ENCODE assay signal across 14 mouse cellular contexts in genomic region chr19:58662098-58662497, GRCm38 (mm10). TPM values are rescaled to one million over a fixed set of nuclear protein-coding genes. Genes with fewer than 3 reads are reported as not detected.
DNase-seq lines count a peak whose midpoint lies in the region; ATAC-seq and TF ChIP-seq lines count a peak whose summit lies in the region.
"Had no signal": no experiment of that assay in that cellular context is flagged by ENCODE, and none has a peak within 500 bp of the region (broad histone marks: within the 10 kb centered on the region; RNA-seq: fewer than 3 reads in every experiment).

No protein-coding gene starts in this region.

- H3K4me2 ChIP-seq in CH12.LX (ENCODE audit: insufficient read depth, low read depth, poor library complexity, severe bottlenecking), result no peak overlapping the region
- H3K4me2 ChIP-seq: embryonic facial prominence, embryonic 13.5 days; forebrain, embryonic 15.5 days; limb, embryonic 12.5 days; lung, embryonic 15.5 days; midbrain, embryonic 12.5 days had no signal

- TF ChIP-seq CTCF in left cerebral cortex, adult 2 months (IDR thresholded peaks at IDR 0.05), result peak; percentile 58
- peak in 1 of 2 experiments; percentile 62; a peak in 2 of 4 replicates for TF ChIP-seq CTCF in CH12.LX (conservative IDR thresholded peaks at IDR 0.05 in 1 of 2, IDR thresholded peaks at IDR 0.05 in 1 of 2; ENCODE audit: low read depth in 2 of 2, low read length in 2 of 2)

- TF ChIP-seq POLR2A in CH12.LX (IDR thresholded peaks at IDR 0.05; ENCODE audit: low read depth, low read length), result no peak

- H3K4me3 ChIP-seq in left cerebral cortex, adult 2 months, result no peak overlapping the region
- H3K4me3 ChIP-seq in CH12.LX (replicated peaks in 1 of 3; ENCODE audit: low read depth in 2 of 3, low read length in 2 of 3, poor library complexity in 1 of 3), result no peak overlapping the region
- H3K4me3 ChIP-seq: embryonic facial prominence, embryonic 13.5 days; forebrain, embryonic 15.5 days; limb, embryonic 12.5 days; lung, embryonic 15.5 days; midbrain, embryonic 12.5 days had no signal

- no peak overlapping the region for H3K9ac ChIP-seq in CH12.LX (ENCODE audit: insufficient read depth, low read depth)
- H3K9ac ChIP-seq: embryonic facial prominence, embryonic 13.5 days; forebrain, embryonic 15.5 days; limb, embryonic 12.5 days; lung, embryonic 15.5 days; midbrain, embryonic 12.5 days had no signal

- no peaks in the 10 kb centered on the region for H3K36me3 ChIP-seq in CH12.LX (replicated peaks in 1 of 2; ENCODE audit: control insufficient read depth in 1 of 2, insufficient read depth in 1 of 2, low read length in 1 of 2)
- H3K36me3 ChIP-seq: embryonic facial prominence, embryonic 13.5 days; forebrain, embryonic 15.5 days; limb, embryonic 12.5 days; lung, embryonic 15.5 days; midbrain, embryonic 12.5 days had no signal

- no peaks in the 10 kb centered on the region for H3K9me3 ChIP-seq in CH12.LX (replicated peaks; ENCODE audit: low read length)
- H3K9me3 ChIP-seq: embryonic facial prominence, embryonic 13.5 days; forebrain, embryonic 15.5 days; limb, embryonic 12.5 days; lung, embryonic 15.5 days; midbrain, embryonic 12.5 days had no signal

- TF ChIP-seq EP300 in CH12.LX (IDR thresholded peaks at IDR 0.05; ENCODE audit: low read length), result no peak

- no peaks in the 10 kb centered on the region for H3K27me3 ChIP-seq in CH12.LX (replicated peaks)
- H3K27me3 ChIP-seq: embryonic facial prominence, embryonic 13.5 days; forebrain, embryonic 15.5 days; limb, embryonic 12.5 days; lung, embryonic 15.5 days; midbrain, embryonic 12.5 days had no signal

- no peak overlapping the region for H3K27ac ChIP-seq in left cerebral cortex, adult 2 months
- no peak overlapping the region for H3K27ac ChIP-seq in CH12.LX (ENCODE audit: insufficient read depth, low read depth)
- H3K27ac ChIP-seq: embryonic facial prominence, embryonic 13.5 days; forebrain, embryonic 15.5 days; limb, embryonic 12.5 days; lung, embryonic 15.5 days; midbrain, embryonic 12.5 days had no signal

- TF ChIP-seq RAD21 in CH12.LX (IDR thresholded peaks at IDR 0.05; ENCODE audit: low read depth, low read length), result peak; percentile 60

- dilution Hi-C loops in CH12.LX (cut with MboI; ENCODE audit: extremely low pct_ligation_motif_present, extremely low pct_unique_long_range_greater_than_20kb, low sequenced_read_pairs), result no loop called here

- no peak for ATAC-seq in CD4-positive, CD25-positive, alpha-beta regulatory T cell, adult 4 months
- ATAC-seq: forebrain, embryonic 15.5 days had no signal

- peaks cover 8 to 32% of the 10 kb centered on the region in 2 experiments for H3K4me1 ChIP-seq in CH12.LX (ENCODE audit: control insufficient read depth in 1 of 2, insufficient read depth in 2 of 2)
- H3K4me1 ChIP-seq: embryonic facial prominence, embryonic 13.5 days; forebrain, embryonic 15.5 days; limb, embryonic 12.5 days; lung, embryonic 15.5 days; midbrain, embryonic 12.5 days had no signal

- in situ Hi-C loops in CH12.LX (cut with MboI; ENCODE audit: low pct_ligation_motif_present, low pct_unique_long_range_greater_than_20kb, low sequenced_read_pairs), result no loop called here

- no peaks in the 10 kb centered on the region for H3K79me2 ChIP-seq in CH12.LX (replicated peaks; ENCODE audit: control insufficient read depth, extremely low read depth, insufficient read depth, poor library complexity, severe bottlenecking)

- DNase-seq in frontal cortex, postnatal 36 days (ENCODE audit: low spot score in 2 of 2), result peak; percentile 20 to 28
- DNase-seq in frontal cortex, postnatal 25 days (ENCODE audit: low spot score in 2 of 2), result no peak
- peak; percentile 11 to 32 for DNase-seq in left cerebral cortex, adult 2 months (ENCODE audit: extremely low spot score in 1 of 2, low spot score in 2 of 2)
- DNase-seq in left cerebral cortex, postnatal 36 days (ENCODE audit: low spot score in 2 of 2), result no peak
- DNase-seq in CH12.LX (ENCODE audit: extremely low read depth) (peak; percentile 45), ZHBTc4 (ENCODE audit: low read depth, low spot score) (peak; percentile 10)
- DNase-seq: heart, postnatal 4 days had no signal

- intact Hi-C loops in left cerebral cortex, adult 2 months (cut with DNase I), result no loop called here
- intact Hi-C loops in left cerebral cortex, postnatal 36 days (cut with DNase I), result no loop called here

TF ChIP-seq in CH12.LX, 34 proteins besides CTCF, POLR2A, EP300 and RAD21:
- TF ChIP-seq RCOR1 (conservative IDR thresholded peaks at IDR 0.05; ENCODE audit: low read depth, low read length) (no peak), SMC3 (IDR thresholded peaks at IDR 0.05; ENCODE audit: low read depth, low read length) (peak; percentile 42)

RNA-seq across cellular contexts. Expression of gene Pnlip, which starts 9.8 kb away (rescaled TPM):
- total RNA-seq in left cerebral cortex, adult 2 months (2021), result 1 to 10 TPM; 3.0 to 3.2 TPM
- 1 to 10 TPM; 3.5 TPM for total RNA-seq in left cerebral cortex, postnatal 36 days (2021)
- total RNA-seq in CH12.LX (2012; rRNA removed) (0.08 TPM in 1 of 2 replicates, not detected in the other), CH12.LX (2014; rRNA removed) (0.30 TPM in 1 of 2 replicates, not detected in the other)
- polyA plus RNA-seq in CH12.LX (2012; ENCODE audit: insufficient read length, low read depth), result not detected in 2 replicates
- polyA plus RNA-seq in CD4-positive, CD25-positive, alpha-beta regulatory T cell, adult 4 months (2017; shearing (Covaris generic)), result not detected
- total RNA-seq: granulocyte monocyte progenitor cell, adult 5-6 weeks; heart, postnatal 4 days had no signal
- polyA plus RNA-seq: embryonic facial prominence, embryonic 13.5 days; limb, embryonic 12.5 days; lung, embryonic 15.5 days; midbrain, embryonic 12.5 days had no signal

Comparison
In these comparisons a context has a peak if more than half of its experiments do, and no peak if none do; other contexts are left out.
1. DNase-seq: peak in frontal cortex, postnatal 36 days (2 of 2), left cerebral cortex, adult 2 months (2 of 2), CH12.LX (single experiment) and ZHBTc4 (single experiment); none in frontal cortex, postnatal 25 days (0 of 2) and left cerebral cortex, postnatal 36 days (0 of 2).